Mouse (Mus musculus): Measurements from ENCODE around the gene S100b. TPM values are rescaled to one million over a fixed set of nuclear protein-coding genes. Genes with fewer than 3 reads are reported as not detected.

Gene S100b
- 0.71 and 0.95 TPM in 2 replicates for polyA plus RNA-seq (2015; fragmentation: Nextera tagmentation; extraction: Ambion mirVana)

GRCm38 (mm10) chr10:76253536-76253935 lies at the start of gene S100b:
S100b (plus strand) TSS chr10:76253853.
- Histone ChIP-seq H3K36me3 (ENCODE audit: control insufficient read depth, insufficient read depth) (no peaks in the 10 kb centered on the region), H3K27me3 (ENCODE audit: control insufficient read depth, insufficient read depth, low read length) (no peaks in the 10 kb centered on the region), H3K27ac (ENCODE audit: low read length) (no peak within 1 kb of the TSS), H3K4me3 (ENCODE audit: low read length) (no peak within 1 kb of the TSS), H3K4me1 (ENCODE audit: control insufficient read depth, insufficient read depth, low read length) (peaks cover 23% of the 10 kb centered on the region), H3K9me3 (replicated peaks; ENCODE audit: control insufficient read depth, low read length) (no peaks in the 10 kb centered on the region), H3K4me2 (ENCODE audit: low read depth, low read length) (no peak within 1 kb of the TSS), H3K9ac (ENCODE audit: low read length) (no peak within 1 kb of the TSS)
- ATAC-seq (replicated peaks; ENCODE audit: extremely low read depth, insufficient read depth, low FRiP score), result no peak; the same call in 1 of the 2 replicates
- WGBS, result 31% methylated on average over 4 of the region's 4 CpGs

DNA sequence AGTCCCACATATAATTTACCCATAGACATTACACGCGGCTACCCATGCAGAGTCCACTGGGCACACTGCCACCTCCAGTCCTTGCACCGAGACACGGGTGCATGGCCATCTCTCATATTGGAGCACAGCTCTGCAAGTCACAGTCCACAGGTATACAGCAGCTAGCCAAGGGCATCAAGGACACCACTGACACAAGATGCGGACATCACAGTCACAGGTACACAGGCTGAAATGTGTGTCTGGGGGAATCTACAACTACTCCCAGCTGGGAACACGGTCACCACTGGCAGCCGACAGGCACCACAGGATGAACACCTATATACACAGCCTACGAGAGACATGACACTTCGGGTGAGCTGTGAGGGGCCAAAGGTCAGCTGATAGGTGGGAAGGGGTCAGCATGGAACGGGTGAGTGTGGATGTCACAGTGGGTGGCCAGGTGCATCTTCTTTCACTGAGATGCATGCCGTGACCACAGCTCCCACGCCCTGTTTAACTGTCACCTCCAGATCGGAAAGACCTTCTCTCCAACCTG lies 46.3 kb upstream of the S100b start:
- ATAC-seq (replicated peaks; ENCODE audit: extremely low read depth, insufficient read depth, low FRiP score), result no peak
- Histone ChIP-seq H3K4me3 (ENCODE audit: low read length) (no peak overlapping the region), H3K36me3 (ENCODE audit: control insufficient read depth, insufficient read depth) (peaks cover 29% of the 10 kb centered on the region), H3K27ac (ENCODE audit: low read length) (no peak overlapping the region), H3K27me3 (ENCODE audit: control insufficient read depth, insufficient read depth, low read length) (no peaks in the 10 kb centered on the region; the same call in 1 of the 2 replicates), H3K9ac (ENCODE audit: low read length) (no peak overlapping the region), H3K4me1 (ENCODE audit: control insufficient read depth, insufficient read depth, low read length) (no peaks in the 10 kb centered on the region), H3K9me3 (replicated peaks; ENCODE audit: control insufficient read depth, low read length) (no peaks in the 10 kb centered on the region), H3K4me2 (ENCODE audit: low read depth, low read length) (no peak overlapping the region)
- 89% methylated on average over 13 of the region's 13 CpGs for WGBS

GRCm38 (mm10) chr10:76209241-76209640 lies 44.4 kb upstream of the S100b start:
- no peaks in the 10 kb centered on the region for H3K27me3 ChIP-seq (ENCODE audit: control insufficient read depth, insufficient read depth, low read length)
- H3K4me2 ChIP-seq (ENCODE audit: low read depth, low read length), result no peak overlapping the region
- no peaks in the 10 kb centered on the region; the same call in 1 of the 2 replicates for H3K9me3 ChIP-seq (replicated peaks; ENCODE audit: control insufficient read depth, low read length)
- H3K4me3 ChIP-seq (ENCODE audit: low read length), result no peak overlapping the region
- H3K36me3 ChIP-seq (ENCODE audit: control insufficient read depth, insufficient read depth), result peaks cover 34% of the 10 kb centered on the region
- no peak for ATAC-seq (replicated peaks; ENCODE audit: extremely low read depth, insufficient read depth, low FRiP score)
- no peaks in the 10 kb centered on the region for H3K4me1 ChIP-seq (ENCODE audit: control insufficient read depth, insufficient read depth, low read length)
- H3K27ac ChIP-seq (ENCODE audit: low read length), result no peak overlapping the region
- 85% methylated on average over 8 of the region's 8 CpGs for WGBS
- H3K9ac ChIP-seq (ENCODE audit: low read length), result no peak overlapping the region

DNA sequence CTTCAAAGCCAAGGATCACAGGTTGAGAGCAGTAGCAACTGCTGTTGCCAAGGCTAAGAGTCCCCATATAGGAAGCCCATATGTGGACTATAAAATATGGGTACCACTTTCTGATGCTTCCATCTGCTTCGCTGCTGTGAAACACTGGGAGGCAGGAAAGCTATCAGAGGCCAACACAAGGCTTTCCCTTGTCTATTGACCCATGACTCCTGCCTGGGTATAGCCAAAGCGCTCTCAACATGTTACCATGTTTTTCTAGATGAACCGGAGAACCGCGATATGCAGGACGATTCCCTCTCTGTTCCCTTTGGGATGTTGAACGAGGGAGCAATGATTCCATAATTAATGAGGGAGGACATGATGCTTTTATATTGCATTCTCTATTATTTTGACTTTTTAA lies 42.8 kb upstream of the S100b start:
- Histone ChIP-seq H3K4me1 (ENCODE audit: control insufficient read depth, insufficient read depth, low read length) (no peaks in the 10 kb centered on the region), H3K4me3 (ENCODE audit: low read length) (no peak overlapping the region), H3K27ac (ENCODE audit: low read length) (no peak overlapping the region), H3K9me3 (replicated peaks; ENCODE audit: control insufficient read depth, low read length) (peaks cover 12% of the 10 kb centered on the region), H3K36me3 (ENCODE audit: control insufficient read depth, insufficient read depth) (peaks cover 50% of the 10 kb centered on the region), H3K4me2 (ENCODE audit: low read depth, low read length) (no peak overlapping the region), H3K27me3 (ENCODE audit: control insufficient read depth, insufficient read depth, low read length) (no peaks in the 10 kb centered on the region), H3K9ac (ENCODE audit: low read length) (no peak overlapping the region)
- WGBS, result 95% methylated on average over 7 of the region's 7 CpGs
- no peak for ATAC-seq (replicated peaks; ENCODE audit: extremely low read depth, insufficient read depth, low FRiP score)

DNA sequence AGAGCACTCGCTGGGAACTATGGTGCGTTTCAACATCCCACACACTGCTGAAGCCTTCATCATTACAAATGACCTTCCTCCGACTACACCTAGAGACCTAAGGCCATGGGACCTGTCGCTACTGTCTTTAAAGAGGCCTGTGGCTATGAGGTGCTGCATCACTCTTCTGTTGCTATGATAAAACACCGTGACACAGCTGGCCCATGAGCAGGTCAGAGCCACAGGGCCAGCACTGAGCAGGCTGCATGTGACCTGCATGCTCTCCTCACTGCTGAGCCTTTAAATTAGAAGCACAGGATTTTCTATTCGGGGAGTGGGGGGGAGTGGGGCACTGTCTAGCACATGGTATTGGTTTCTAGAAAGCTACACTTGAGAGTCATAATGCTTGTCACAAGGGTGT lies 41.5 kb upstream of the S100b start:
- H3K4me1 ChIP-seq (ENCODE audit: control insufficient read depth, insufficient read depth, low read length), result no peaks in the 10 kb centered on the region
- H3K27me3 ChIP-seq (ENCODE audit: control insufficient read depth, insufficient read depth, low read length), result no peaks in the 10 kb centered on the region
- peaks cover 12% of the 10 kb centered on the region for H3K9me3 ChIP-seq (replicated peaks; ENCODE audit: control insufficient read depth, low read length)
- ATAC-seq (replicated peaks; ENCODE audit: extremely low read depth, insufficient read depth, low FRiP score), result no peak
- H3K4me2 ChIP-seq (ENCODE audit: low read depth, low read length), result no peak overlapping the region
- peaks cover 54% of the 10 kb centered on the region for H3K36me3 ChIP-seq (ENCODE audit: control insufficient read depth, insufficient read depth)
- H3K27ac ChIP-seq (ENCODE audit: low read length), result no peak overlapping the region
- no peak overlapping the region for H3K4me3 ChIP-seq (ENCODE audit: low read length)
- WGBS, result 79% methylated on average over 6 of the region's 6 CpGs
- no peak overlapping the region for H3K9ac ChIP-seq (ENCODE audit: low read length)

GRCm38 (mm10) chr10:76214161-76214560 lies 39.5 kb upstream of the S100b start:
- Histone ChIP-seq H3K36me3 (ENCODE audit: control insufficient read depth, insufficient read depth) (peaks cover 46% of the 10 kb centered on the region), H3K9ac (ENCODE audit: low read length) (no peak overlapping the region), H3K4me1 (ENCODE audit: control insufficient read depth, insufficient read depth, low read length) (no peaks in the 10 kb centered on the region), H3K4me3 (ENCODE audit: low read length) (no peak overlapping the region), H3K27ac (ENCODE audit: low read length) (no peak overlapping the region), H3K27me3 (ENCODE audit: control insufficient read depth, insufficient read depth, low read length) (no peaks in the 10 kb centered on the region), H3K9me3 (replicated peaks; ENCODE audit: control insufficient read depth, low read length) (peaks cover 12% of the 10 kb centered on the region), H3K4me2 (ENCODE audit: low read depth, low read length) (no peak overlapping the region)
- 86% methylated on average over 4 of the region's 4 CpGs for WGBS
- no peak for ATAC-seq (replicated peaks; ENCODE audit: extremely low read depth, insufficient read depth, low FRiP score)

GRCm38 (mm10) chr10:76217056-76217455 lies 36.6 kb upstream of the S100b start:
- H3K9me3 ChIP-seq (replicated peaks; ENCODE audit: control insufficient read depth, low read length), result peaks cover 12% of the 10 kb centered on the region
- H3K36me3 ChIP-seq (ENCODE audit: control insufficient read depth, insufficient read depth), result peaks cover 48% of the 10 kb centered on the region
- H3K4me1 ChIP-seq (ENCODE audit: control insufficient read depth, insufficient read depth, low read length), result no peaks in the 10 kb centered on the region
- H3K9ac ChIP-seq (ENCODE audit: low read length), result no peak overlapping the region
- no peak overlapping the region for H3K27ac ChIP-seq (ENCODE audit: low read length)
- no peak overlapping the region for H3K4me2 ChIP-seq (ENCODE audit: low read depth, low read length)
- ATAC-seq (replicated peaks; ENCODE audit: extremely low read depth, insufficient read depth, low FRiP score), result no peak
- no peak overlapping the region for H3K4me3 ChIP-seq (ENCODE audit: low read length)
- H3K27me3 ChIP-seq (ENCODE audit: control insufficient read depth, insufficient read depth, low read length), result no peaks in the 10 kb centered on the region
- 96% methylated on average over 17 of the region's 17 CpGs for WGBS

DNA sequence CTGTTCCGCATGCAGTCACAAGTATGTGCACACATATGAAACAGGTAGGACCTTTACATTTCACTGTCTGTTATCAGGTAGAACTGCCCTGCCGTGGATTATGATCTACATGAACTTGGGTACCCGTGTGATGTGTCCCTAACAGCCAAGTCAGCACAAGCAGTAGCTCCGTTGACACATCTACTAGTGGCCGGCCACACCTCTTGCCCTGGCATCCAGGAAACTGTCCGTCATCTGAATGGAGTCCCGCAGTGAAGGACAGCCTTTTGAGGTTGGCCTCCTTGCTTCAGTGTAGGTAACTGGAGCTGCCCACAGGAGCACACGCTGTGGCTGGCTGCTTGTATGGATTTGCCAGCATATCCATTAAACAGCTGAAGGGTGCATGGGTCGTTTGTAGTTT lies 35.4 kb upstream of the S100b start:
- 69% methylated on average over 9 of the region's 9 CpGs for WGBS
- H3K27ac ChIP-seq (ENCODE audit: low read length), result no peak overlapping the region
- H3K36me3 ChIP-seq (ENCODE audit: control insufficient read depth, insufficient read depth), result peaks cover 55% of the 10 kb centered on the region
- no peak for ATAC-seq (replicated peaks; ENCODE audit: extremely low read depth, insufficient read depth, low FRiP score)
- no peaks in the 10 kb centered on the region for H3K27me3 ChIP-seq (ENCODE audit: control insufficient read depth, insufficient read depth, low read length)
- peaks cover 12% of the 10 kb centered on the region for H3K9me3 ChIP-seq (replicated peaks; ENCODE audit: control insufficient read depth, low read length)
- no peaks in the 10 kb centered on the region for H3K4me1 ChIP-seq (ENCODE audit: control insufficient read depth, insufficient read depth, low read length)
- H3K9ac ChIP-seq (ENCODE audit: low read length), result no peak overlapping the region
- H3K4me3 ChIP-seq (ENCODE audit: low read length), result no peak overlapping the region
- no peak overlapping the region for H3K4me2 ChIP-seq (ENCODE audit: low read depth, low read length)

- Histone ChIP-seq H3K9ac (ENCODE audit: low read length) (no peak overlapping the region), H3K27ac (ENCODE audit: low read length) (no peak overlapping the region), H3K36me3 (ENCODE audit: control insufficient read depth, insufficient read depth) (peaks cover 26% of the 10 kb centered on the region), H3K9me3 (replicated peaks; ENCODE audit: control insufficient read depth, low read length) (no peaks in the 10 kb centered on the region), H3K27me3 (ENCODE audit: control insufficient read depth, insufficient read depth, low read length) (no peaks in the 10 kb centered on the region), H3K4me2 (ENCODE audit: low read depth, low read length) (no peak overlapping the region), H3K4me3 (ENCODE audit: low read length) (no peak overlapping the region), H3K4me1 (ENCODE audit: control insufficient read depth, insufficient read depth, low read length) (no peaks in the 10 kb centered on the region)
- ATAC-seq (replicated peaks; ENCODE audit: extremely low read depth, insufficient read depth, low FRiP score), result no peak
- WGBS, result 93% methylated on average over 11 of the region's 11 CpGs
Measured at GRCm38 (mm10) chr10:76225944-76226343, 27.7 kb upstream of the S100b start.
